Mouse (Mus musculus): ENCODE results near the gene Cdc42bpb. TPM values are rescaled to one million over a fixed set of nuclear protein-coding genes. Genes with fewer than 3 reads are reported as not detected.
A peak's percentile ranks its signal among the peaks of the same experiment; 100 is the strongest.

The Cdc42bpb gene
- total and polyA plus RNA-seq, 2 experiments: 19.5 to 122 TPM

- H3K27ac ChIP-seq (replicated peaks; ENCODE audit: insufficient read depth, low read depth, low read length): no peak overlapping the region
- H3K4me1 ChIP-seq (ENCODE audit: control insufficient read depth, insufficient read depth, low read length): no peaks in the 10 kb centered on the region
- peak; percentile 93 for TF ChIP-seq CTCF (IDR thresholded peaks at IDR 0.05; ENCODE audit: low read depth, low read length)
- no peak for TF ChIP-seq POLR2A (IDR thresholded peaks at IDR 0.05; ENCODE audit: extremely low read depth, insufficient read depth, low read length)
- H3K4me3 ChIP-seq (ENCODE audit: insufficient read depth, low read depth, low read length): no peak overlapping the region
- H3K36me3 ChIP-seq (ENCODE audit: control insufficient read depth, insufficient read depth, low read length): no peaks in the 10 kb centered on the region
- DNase-seq (ENCODE audit: extremely low read depth, low read depth, low spot score): peak; percentile 57
- H3K79me2 ChIP-seq (ENCODE audit: control insufficient read depth, insufficient read depth, low read length): no peaks in the 10 kb centered on the region
- no peak overlapping the region for H3K9ac ChIP-seq (ENCODE audit: low read depth, low read length)
- H3K27me3 ChIP-seq (ENCODE audit: control insufficient read depth, insufficient read depth, low read length): peaks cover 2% of the 10 kb centered on the region; the same call in 1 of the 2 replicates
- WGBS: 28% methylated on average over 15 of the region's 15 CpGs
These were observed 24.1 kb upstream of the Cdc42bpb start for GRCm38 (mm10) chr12:111401454-111402184.

- H3K4me3 ChIP-seq (ENCODE audit: insufficient read depth, low read depth, low read length): no peak overlapping the region
- no peak for TF ChIP-seq CTCF (IDR thresholded peaks at IDR 0.05; ENCODE audit: low read depth, low read length)
- TF ChIP-seq POLR2A (IDR thresholded peaks at IDR 0.05; ENCODE audit: extremely low read depth, insufficient read depth, low read length): no peak
- H3K36me3 ChIP-seq (ENCODE audit: control insufficient read depth, insufficient read depth, low read length): no peaks in the 10 kb centered on the region
- H3K27me3 ChIP-seq (ENCODE audit: control insufficient read depth, insufficient read depth, low read length): no peaks in the 10 kb centered on the region
- H3K4me1 ChIP-seq (ENCODE audit: control insufficient read depth, insufficient read depth, low read length): no peaks in the 10 kb centered on the region
- H3K9ac ChIP-seq (ENCODE audit: low read depth, low read length): no peak overlapping the region
- no peak for DNase-seq (ENCODE audit: extremely low read depth, low read depth, low spot score)
- H3K79me2 ChIP-seq (ENCODE audit: control insufficient read depth, insufficient read depth, low read length): no peaks in the 10 kb centered on the region
- 64% methylated on average over 5 of the region's 5 CpGs for WGBS
- H3K27ac ChIP-seq (replicated peaks; ENCODE audit: insufficient read depth, low read depth, low read length): no peak overlapping the region
These were observed 19.5 kb upstream of the Cdc42bpb start for GRCm38 (mm10) chr12:111396997-111397396.

- Histone ChIP-seq H3K9ac (ENCODE audit: low read depth, low read length) (no peak overlapping the region), H3K79me2 (ENCODE audit: control insufficient read depth, insufficient read depth, low read length) (no peaks in the 10 kb centered on the region), H3K27me3 (ENCODE audit: control insufficient read depth, insufficient read depth, low read length) (no peaks in the 10 kb centered on the region), H3K27ac (replicated peaks; ENCODE audit: insufficient read depth, low read depth, low read length) (no peak overlapping the region), H3K36me3 (ENCODE audit: control insufficient read depth, insufficient read depth, low read length) (no peaks in the 10 kb centered on the region), H3K4me3 (ENCODE audit: insufficient read depth, low read depth, low read length) (no peak overlapping the region), H3K4me1 (ENCODE audit: control insufficient read depth, insufficient read depth, low read length) (no peaks in the 10 kb centered on the region)
- DNase-seq (ENCODE audit: extremely low read depth, low read depth, low spot score): no peak
- WGBS: 88% methylated on average over 6 of the region's 6 CpGs
- TF ChIP-seq CTCF (IDR thresholded peaks at IDR 0.05; ENCODE audit: low read depth, low read length) (no peak), POLR2A (IDR thresholded peaks at IDR 0.05; ENCODE audit: extremely low read depth, insufficient read depth, low read length) (no peak)
These were observed 16.5 kb upstream of the Cdc42bpb start for GRCm38 (mm10) chr12:111394008-111394407.

GRCm38 (mm10) chr12:111387146-111387545 is 9.6 kb upstream of the Cdc42bpb start:
- H3K4me3 ChIP-seq (ENCODE audit: insufficient read depth, low read depth, low read length): no peak overlapping the region
- WGBS: 76% methylated on average over 4 of the region's 4 CpGs
- H3K27me3 ChIP-seq (ENCODE audit: control insufficient read depth, insufficient read depth, low read length): no peaks in the 10 kb centered on the region
- H3K27ac ChIP-seq (replicated peaks; ENCODE audit: insufficient read depth, low read depth, low read length): no peak overlapping the region
- H3K9ac ChIP-seq (ENCODE audit: low read depth, low read length): no peak overlapping the region
- H3K36me3 ChIP-seq (ENCODE audit: control insufficient read depth, insufficient read depth, low read length): no peaks in the 10 kb centered on the region
- no peaks in the 10 kb centered on the region for H3K79me2 ChIP-seq (ENCODE audit: control insufficient read depth, insufficient read depth, low read length)
- H3K4me1 ChIP-seq (ENCODE audit: control insufficient read depth, insufficient read depth, low read length): peaks cover 2% of the 10 kb centered on the region; the same call in 1 of the 2 replicates
- TF ChIP-seq CTCF (IDR thresholded peaks at IDR 0.05; ENCODE audit: low read depth, low read length) (no peak), POLR2A (IDR thresholded peaks at IDR 0.05; ENCODE audit: extremely low read depth, insufficient read depth, low read length) (no peak)
- DNase-seq (ENCODE audit: extremely low read depth, low read depth, low spot score): no peak

- Histone ChIP-seq H3K27ac (replicated peaks; ENCODE audit: insufficient read depth, low read depth, low read length) (no peak overlapping the region), H3K36me3 (ENCODE audit: control insufficient read depth, insufficient read depth, low read length) (no peaks in the 10 kb centered on the region), H3K9ac (ENCODE audit: low read depth, low read length) (no peak overlapping the region), H3K79me2 (ENCODE audit: control insufficient read depth, insufficient read depth, low read length) (no peaks in the 10 kb centered on the region), H3K27me3 (ENCODE audit: control insufficient read depth, insufficient read depth, low read length) (no peaks in the 10 kb centered on the region), H3K4me3 (ENCODE audit: insufficient read depth, low read depth, low read length) (no peak overlapping the region), H3K4me1 (ENCODE audit: control insufficient read depth, insufficient read depth, low read length) (peaks cover 2% of the 10 kb centered on the region; the same call in 1 of the 2 replicates)
- 53% methylated on average over 8 of the region's 8 CpGs for WGBS
- DNase-seq (ENCODE audit: extremely low read depth, low read depth, low spot score): peak; percentile 36
- no peak for TF ChIP-seq POLR2A (IDR thresholded peaks at IDR 0.05; ENCODE audit: extremely low read depth, insufficient read depth, low read length)
- no peak for TF ChIP-seq CTCF (IDR thresholded peaks at IDR 0.05; ENCODE audit: low read depth, low read length)
These were observed 9.2 kb upstream of the Cdc42bpb start for GRCm38 (mm10) chr12:111386642-111387120.

All from liver, adult 2 months (tissue).